ENCODE assay signal across 20 mouse cellular contexts in genomic region chr8:123880271-123880670, GRCm38 (mm10). TPM values are rescaled to one million over a fixed set of nuclear protein-coding genes. Genes with fewer than 3 reads are reported as not detected.
DNase-seq lines count a peak whose midpoint lies in the region; ATAC-seq and TF ChIP-seq lines count a peak whose summit lies in the region.
"Had no signal": no experiment of that assay in that cellular context is flagged by ENCODE, and none has a peak within 500 bp of the region (broad histone marks: within the 10 kb centered on the region; RNA-seq: fewer than 3 reads in every experiment).

No protein-coding gene starts in this region.

- H3K4me3 ChIP-seq in layer of hippocampus, adult 2 months: no peak overlapping the region
- H3K4me3 ChIP-seq in macrophage (ENCODE audit: inconsistent target): no peak overlapping the region
- H3K4me3 ChIP-seq: embryonic facial prominence, embryonic 12.5 days; forebrain, embryonic 10.5 days; limb, embryonic 10.5 days; stomach, embryonic 15.5 days had no signal

- intact Hi-C loops in gastrocnemius, postnatal 14 days (cut with DNase I; ENCODE audit: low total_unique reads): no loop called here

- H3K27ac ChIP-seq in layer of hippocampus, adult 2 months: peak overlapping the region; percentile 93
- H3K27ac ChIP-seq in macrophage: peak overlapping the region; percentile 99
- H3K27ac ChIP-seq: embryonic facial prominence, embryonic 12.5 days; forebrain, embryonic 10.5 days; hindbrain, postnatal 0 days; limb, embryonic 10.5 days; liver, embryonic 14.5 days; stomach, embryonic 15.5 days had no signal

- no peaks in the 10 kb centered on the region for H3K36me3 ChIP-seq in macrophage (ENCODE audit: inconsistent target)
- H3K36me3 ChIP-seq: embryonic facial prominence, embryonic 12.5 days; forebrain, embryonic 10.5 days; limb, embryonic 10.5 days; stomach, embryonic 15.5 days had no signal

- WGBS in macrophage (ENCODE audit: missing documents): 57% methylated on average over 9 of the region's 10 CpGs

- H3K79me2 ChIP-seq in macrophage (ENCODE audit: inconsistent target): no peaks in the 10 kb centered on the region

- DNase-seq in layer of hippocampus, adult 2 months (ENCODE audit: low spot score in 2 of 2): peak; percentile 54 to 71
- DNase-seq in layer of hippocampus, postnatal 25 days (ENCODE audit: extremely low spot score in 1 of 2, low spot score in 1 of 2): no peak
- DNase-seq in layer of hippocampus, postnatal 10 days (ENCODE audit: low spot score in 2 of 2): peak; percentile 44 to 46
- no peak for DNase-seq in Muller cell, postnatal 12 days (ENCODE audit: inconsistent ontology term)
- no peak for DNase-seq in gastrocnemius, postnatal 14 days
- no peak for DNase-seq in spleen, postnatal 4 days (ENCODE audit: low spot score in 2 of 2)
- DNase-seq: adrenal gland, postnatal 10 days; cerebellum, postnatal 14 days; gastrocnemius, postnatal 25 days; heart, postnatal 36 days; kidney, adult 8-10 months; thymus, postnatal 25 days had no signal

- TF ChIP-seq CTCF in layer of hippocampus, adult 2 months (conservative IDR thresholded peaks at IDR 0.05): no peak

- ATAC-seq in monocyte, adult 5-6 weeks (replicated peaks; ENCODE audit: insufficient number of reproducible peaks, low FRiP score, low TSS enrichment, poor library complexity, severe bottlenecking): no peak
- ATAC-seq: hindbrain, postnatal 0 days had no signal

RNA-seq across cellular contexts. Expression of gene Acta1, which starts 14.3 kb away (rescaled TPM):
- total RNA-seq in layer of hippocampus, adult 2 months (2021): 1 to 10 TPM; 6.0 to 6.5 TPM
- total RNA-seq in layer of hippocampus, postnatal 25 days (2021): 1 to 10 TPM; 7.4 to 9.0 TPM
- 1 to 10 TPM; 5.9 to 6.0 TPM for total RNA-seq in layer of hippocampus, postnatal 10 days (2021)
- under 1 TPM in 2 of 26 experiments, not detected in 24; 0.47 to 0.71 TPM for total RNA-seq in macrophage (2018; cell fraction: chromatin; rRNA removed)
- total RNA-seq in macrophage (2018; cell fraction: cytosol; rRNA removed): under 1 TPM in 2 of 26 experiments, not detected in 24; 0.05 to 0.13 TPM
- not detected for total RNA-seq in macrophage (2018; cell fraction: nucleus; rRNA removed)
- polyA plus RNA-seq in macrophage (2018): not detected in 3 replicates
- not detected in 3 replicates for total RNA-seq in monocyte, adult 5-6 weeks (2017)
- total RNA-seq in gastrocnemius, postnatal 14 days (2021): over 10,000 TPM; 58,912 to 62,167 TPM

RNA-seq across cellular contexts. Expression of gene Ccsap, which starts 20.3 kb away (rescaled TPM):
- total RNA-seq in layer of hippocampus, adult 2 months (2021): 10 to 100 TPM; 62.3 to 62.7 TPM
- 10 to 100 TPM; 58.6 to 63.2 TPM for total RNA-seq in layer of hippocampus, postnatal 25 days (2021)
- total RNA-seq in layer of hippocampus, postnatal 10 days (2021): 10 to 100 TPM; 49.0 to 49.8 TPM
- total RNA-seq in macrophage (2018; cell fraction: chromatin; rRNA removed): 10 to 100 TPM in 2 of 26 experiments, 1 to 10 TPM in 22, under 1 TPM in 2; 0.91 to 17.6 (median 4.5) TPM
- total RNA-seq in macrophage (2018; cell fraction: cytosol; rRNA removed): 1 to 10 TPM in 23 of 26 experiments, under 1 TPM in 3; 0.30 to 4.9 (median 2.5) TPM
- 10 to 100 TPM in 3 of 26 experiments, 1 to 10 TPM in 20, under 1 TPM in 3; 0.69 to 16.2 (median 4.4) TPM for total RNA-seq in macrophage (2018; cell fraction: nucleus; rRNA removed)
- polyA plus RNA-seq in macrophage (2018): 2.6 to 6.1 TPM (median 3.2 TPM) in 3 replicates
- 3.1 to 8.9 TPM (median 6.7 TPM) in 3 replicates for total RNA-seq in monocyte, adult 5-6 weeks (2017)
- 1 to 10 TPM; 1.1 to 1.8 TPM for total RNA-seq in gastrocnemius, postnatal 14 days (2021)

Comparison
In these comparisons a context has a peak if more than half of its experiments do, and no peak if none do; other contexts are left out.
1. DNase-seq: peak in layer of hippocampus, adult 2 months (2 of 2) and layer of hippocampus, postnatal 10 days (2 of 2); none in layer of hippocampus, postnatal 25 days (0 of 2), Muller cell, postnatal 12 days (single experiment), gastrocnemius, postnatal 14 days (single experiment) and spleen, postnatal 4 days (0 of 2).
2. RNA of gene Acta1, which starts 14.3 kb away (total RNA-seq): 58,912 to 62,167 TPM in gastrocnemius, postnatal 14 days; 7.4 to 9.0 TPM in layer of hippocampus, postnatal 25 days, 6.0 to 6.5 TPM in layer of hippocampus, adult 2 months, 5.9 to 6.0 TPM in layer of hippocampus, postnatal 10 days and not detected in monocyte, adult 5-6 weeks; every median in the first group is over 1,000 times any median in the second.